Mouse (Mus musculus): ENCODE data around the gene Cpm. TPM values are rescaled to one million over a fixed set of nuclear protein-coding genes. Genes with fewer than 3 reads are reported as not detected.
"Not testable (repeated sequence)": the region's sequence is repeated elsewhere in the genome, so short reads cannot be mapped to it uniquely, and the experiment has no call there.

Cpm gene
- polyA plus RNA-seq, 1 experiment from 2014 or later, result 6.2 TPM

- Histone ChIP-seq H3K27ac (replicated peaks) (no peak overlapping the region), H3K27me3 (no peaks in the 10 kb centered on the region), H3K4me2 (no peak overlapping the region), H3K4me3 (no peak overlapping the region), H3K4me1 (replicated peaks) (no peaks in the 10 kb centered on the region), H3K9me3 (peaks cover 5% of the 10 kb centered on the region; the same call in 1 of the 2 replicates), H3K36me3 (no peaks in the 10 kb centered on the region), H3K9ac (no peak overlapping the region)
- 95% methylated on average over 2 of the region's 2 CpGs for WGBS
- no peak for ATAC-seq (ENCODE audit: low read depth)
These were observed 18.4 kb upstream of the Cpm start for GRCm38 (mm10) chr10:117610794-117611384.

GRCm38 (mm10) chr10:117611503-117611902, 17.8 kb upstream of the Cpm start:
- Histone ChIP-seq H3K4me1 (replicated peaks) (no peaks in the 10 kb centered on the region), H3K36me3 (no peaks in the 10 kb centered on the region), H3K4me3 (no peak overlapping the region), H3K4me2 (no peak overlapping the region), H3K27ac (replicated peaks) (no peak overlapping the region), H3K9me3 (peaks cover 5% of the 10 kb centered on the region; the same call in 1 of the 2 replicates), H3K27me3 (no peaks in the 10 kb centered on the region), H3K9ac (no peak overlapping the region)
- ATAC-seq (ENCODE audit: low read depth), result no peak
- WGBS, result 95% methylated on average over 2 of the region's 2 CpGs

- Histone ChIP-seq H3K4me1 (replicated peaks) (no peaks in the 10 kb centered on the region), H3K27ac (replicated peaks) (no peak overlapping the region), H3K4me2 (no peak overlapping the region), H3K27me3 (no peaks in the 10 kb centered on the region), H3K9me3 (peaks cover 5% of the 10 kb centered on the region; the same call in 1 of the 2 replicates), H3K36me3 (no peaks in the 10 kb centered on the region), H3K9ac (no peak overlapping the region), H3K4me3 (no peak overlapping the region)
- 79% methylated on average over 2 of the region's 2 CpGs for WGBS
- no peak for ATAC-seq (ENCODE audit: low read depth)
These were observed 17.3 kb upstream of the Cpm start for GRCm38 (mm10) chr10:117611976-117612375.

- Histone ChIP-seq H3K4me1 (replicated peaks) (no peaks in the 10 kb centered on the region), H3K36me3 (no peaks in the 10 kb centered on the region), H3K27me3 (no peaks in the 10 kb centered on the region), H3K9me3 (peaks cover 5% of the 10 kb centered on the region; the same call in 1 of the 2 replicates), H3K4me2 (no peak overlapping the region), H3K9ac (no peak overlapping the region), H3K4me3 (no peak overlapping the region), H3K27ac (replicated peaks) (no peak overlapping the region)
- 88% methylated on average over 8 of the region's 8 CpGs for WGBS
- no peak for ATAC-seq (ENCODE audit: low read depth)
These were observed 16.4 kb upstream of the Cpm start for GRCm38 (mm10) chr10:117612621-117613584.

GRCm38 (mm10) chr10:117613960-117614359, 15.3 kb upstream of the Cpm start:
- H3K27ac ChIP-seq (replicated peaks), result no peak overlapping the region
- no peak overlapping the region for H3K4me3 ChIP-seq
- H3K9me3 ChIP-seq, result peaks cover 5% of the 10 kb centered on the region; the same call in 1 of the 2 replicates
- H3K4me2 ChIP-seq, result no peak overlapping the region
- 79% methylated on average over 6 of the region's 6 CpGs for WGBS
- H3K4me1 ChIP-seq (replicated peaks), result no peaks in the 10 kb centered on the region
- no peaks in the 10 kb centered on the region for H3K36me3 ChIP-seq
- no peak overlapping the region for H3K9ac ChIP-seq
- no peaks in the 10 kb centered on the region for H3K27me3 ChIP-seq
- ATAC-seq (ENCODE audit: low read depth), result no peak

- ATAC-seq (ENCODE audit: low read depth), result no peak
- no peak overlapping the region for H3K4me3 ChIP-seq
- H3K9ac ChIP-seq, result no peak overlapping the region
- H3K27ac ChIP-seq (replicated peaks), result no peak overlapping the region
- peaks cover 5% of the 10 kb centered on the region; the same call in 1 of the 2 replicates for H3K9me3 ChIP-seq
- WGBS, result 65% methylated on average over 3 of the region's 3 CpGs
- H3K4me1 ChIP-seq (replicated peaks), result no peaks in the 10 kb centered on the region
- no peaks in the 10 kb centered on the region for H3K36me3 ChIP-seq
- H3K27me3 ChIP-seq, result no peaks in the 10 kb centered on the region
- H3K4me2 ChIP-seq, result no peak overlapping the region
These were observed 14.9 kb upstream of the Cpm start for GRCm38 (mm10) chr10:117614387-117614786.

DNA sequence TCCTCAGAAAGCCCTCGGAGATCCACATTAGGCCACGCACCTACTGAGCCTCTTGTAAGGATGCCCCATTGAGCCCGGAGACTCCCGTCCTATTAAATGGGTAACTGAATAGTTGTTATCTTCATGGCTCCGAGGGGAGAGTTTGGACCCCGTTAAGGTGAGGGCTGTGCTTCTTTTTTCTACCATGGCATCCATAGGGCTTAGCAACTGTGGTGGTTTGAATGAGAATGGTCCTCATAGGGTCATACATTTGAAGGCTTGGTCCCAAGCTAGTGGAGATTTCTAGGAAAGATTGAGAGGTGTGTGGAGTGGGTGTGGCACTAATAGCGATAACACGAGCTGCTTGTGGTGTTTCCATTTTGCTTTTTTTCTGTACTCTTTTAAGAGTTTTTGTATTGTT, 14.1 kb upstream of the Cpm start:
- H3K9me3 ChIP-seq, result peaks cover 5% of the 10 kb centered on the region; the same call in 1 of the 2 replicates
- no peaks in the 10 kb centered on the region for H3K36me3 ChIP-seq
- H3K4me3 ChIP-seq, result no peak overlapping the region
- 92% methylated on average over 8 of the region's 8 CpGs for WGBS
- no peak for ATAC-seq (ENCODE audit: low read depth)
- H3K27me3 ChIP-seq, result no peaks in the 10 kb centered on the region
- H3K4me1 ChIP-seq (replicated peaks), result no peaks in the 10 kb centered on the region
- no peak overlapping the region for H3K4me2 ChIP-seq
- no peak overlapping the region for H3K9ac ChIP-seq
- no peak overlapping the region for H3K27ac ChIP-seq (replicated peaks)

- no peak overlapping the region for H3K27ac ChIP-seq (replicated peaks)
- 68% methylated on average over 4 of the region's 4 CpGs for WGBS
- no peak for ATAC-seq (ENCODE audit: low read depth)
These were observed 13.6 kb upstream of the Cpm start for GRCm38 (mm10) chr10:117615746-117616145.

GRCm38 (mm10) chr10:117616191-117616680, 13.1 kb upstream of the Cpm start:
- no peaks in the 10 kb centered on the region for H3K4me1 ChIP-seq (replicated peaks)
- H3K27me3 ChIP-seq, result no peaks in the 10 kb centered on the region
- no peak overlapping the region for H3K4me3 ChIP-seq
- 89% methylated on average over 6 of the region's 6 CpGs for WGBS
- ATAC-seq (ENCODE audit: low read depth), result no peak
- H3K4me2 ChIP-seq, result no peak overlapping the region
- H3K9me3 ChIP-seq, result no peaks in the 10 kb centered on the region
- H3K27ac ChIP-seq (replicated peaks), result no peak overlapping the region
- H3K36me3 ChIP-seq, result no peaks in the 10 kb centered on the region
- H3K9ac ChIP-seq, result no peak overlapping the region

More at GRCm38 (mm10) chr10:117615746-117616145, 13.6 kb upstream of the Cpm start:
- Histone ChIP-seq H3K9ac (no peak overlapping the region), H3K36me3 (no peaks in the 10 kb centered on the region), H3K4me1 (replicated peaks) (no peaks in the 10 kb centered on the region), H3K27me3 (no peaks in the 10 kb centered on the region), H3K4me2 (no peak overlapping the region), H3K9me3 (peaks cover 4% of the 10 kb centered on the region; the same call in 1 of the 2 replicates), H3K4me3 (no peak overlapping the region)

DNA sequence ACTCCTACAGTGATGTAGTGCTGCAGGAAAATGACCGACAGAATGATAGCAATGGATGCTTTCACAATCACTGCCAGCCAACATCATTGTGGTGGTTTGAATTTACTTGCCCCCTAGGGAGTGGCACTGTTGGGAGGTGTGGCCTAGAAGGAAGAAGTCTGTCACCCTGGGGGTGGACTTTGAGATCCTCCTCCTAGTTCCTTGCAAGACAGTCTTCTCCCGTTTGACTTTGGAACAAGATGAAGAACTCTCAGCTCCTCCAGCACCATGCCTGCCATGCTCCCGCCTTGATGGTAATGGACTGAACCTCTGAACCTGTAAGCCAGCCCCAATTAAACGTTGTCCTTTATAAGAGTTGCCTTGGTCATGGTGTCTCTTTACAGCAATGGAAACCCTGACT, 12.5 kb upstream of the Cpm start:
- H3K9me3 ChIP-seq; H3K9ac ChIP-seq; H3K27me3 ChIP-seq; H3K4me2 ChIP-seq; H3K4me1 ChIP-seq (replicated peaks); H3K36me3 ChIP-seq; H3K27ac ChIP-seq (replicated peaks); ATAC-seq (ENCODE audit: low read depth); H3K4me3 ChIP-seq: not testable (repeated sequence)
- WGBS, result 85% methylated on average over 4 of the region's 4 CpGs

DNA sequence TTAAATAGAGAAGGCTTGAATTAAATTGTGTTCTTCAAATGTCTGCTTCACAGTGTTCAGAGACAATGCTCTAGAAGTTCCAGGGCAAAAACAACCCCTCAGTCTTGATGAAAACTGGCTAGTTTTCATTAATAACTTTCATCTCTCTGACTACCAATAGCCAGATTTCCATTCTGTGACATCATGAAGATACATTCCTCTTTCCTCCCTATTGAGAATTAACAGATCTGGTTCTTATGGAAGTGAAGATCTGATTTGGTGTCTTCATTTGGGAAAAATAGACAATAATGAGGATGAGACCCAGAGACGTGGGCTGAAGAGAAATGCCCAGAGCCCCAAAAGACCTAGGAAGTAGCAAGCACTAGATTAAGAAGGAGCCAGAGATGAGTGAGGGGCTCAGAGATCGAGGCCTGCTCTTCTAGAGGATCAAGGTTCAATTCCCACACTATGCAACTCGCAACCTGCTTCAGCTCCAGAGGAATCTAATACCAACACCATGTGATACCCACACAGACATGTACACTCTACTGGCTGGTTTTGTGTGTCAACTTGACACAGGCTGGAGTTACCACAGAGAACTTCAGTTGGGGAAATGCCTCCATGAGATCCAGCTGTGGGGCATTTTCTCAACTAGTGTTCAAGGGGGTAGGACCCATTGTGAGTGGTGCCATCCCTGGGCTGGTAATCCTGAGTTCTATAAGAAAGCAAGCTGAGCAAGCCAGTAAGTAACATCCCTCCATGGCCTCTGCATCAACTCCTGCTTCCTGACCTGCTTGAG, 11.5 kb upstream of the Cpm start:
- Histone ChIP-seq H3K9ac (no peak overlapping the region), H3K4me2 (no peak overlapping the region), H3K4me3 (no peak overlapping the region), H3K36me3 (no peaks in the 10 kb centered on the region), H3K4me1 (replicated peaks) (no peaks in the 10 kb centered on the region), H3K9me3 (no peaks in the 10 kb centered on the region), H3K27me3 (no peaks in the 10 kb centered on the region), H3K27ac (replicated peaks) (no peak overlapping the region)
- ATAC-seq (ENCODE audit: low read depth), result no peak
- 95% methylated on average over 3 of the region's 3 CpGs for WGBS
